ENCODE assay signal across 9 mouse cellular contexts in genomic region chr6:127970120-127970519, GRCm38 (mm10).
DNase-seq lines count a peak whose midpoint lies in the region; ATAC-seq and TF ChIP-seq lines count a peak whose summit lies in the region.
"Had no signal": no experiment of that assay in that cellular context is flagged by ENCODE, and none has a peak within 500 bp of the region (broad histone marks: within the 10 kb centered on the region; RNA-seq: fewer than 3 reads in every experiment).

No protein-coding gene starts in this region.

- no peak overlapping the region for H3K4me3 ChIP-seq in layer of hippocampus, adult 2 months
- H3K4me3 ChIP-seq: liver, embryonic 15.5 days had no signal

- peak; percentile 75 for DNase-seq in ES-CJ7 (ENCODE audit: low read depth, low spot score)
- peak; percentile 86 for DNase-seq in brain, embryonic 14.5 days (ENCODE audit: low read depth)
- peak; percentile 83 to 90 for DNase-seq in heart, postnatal 14 days
- peak; percentile 76 to 88 for DNase-seq in layer of hippocampus, adult 2 months (ENCODE audit: low spot score in 2 of 2)
- peak; percentile 86 for DNase-seq in lung, postnatal 14 days
- peak; percentile 80 for DNase-seq in right cerebral cortex, adult 18-20 months
- peak; percentile 57 for DNase-seq in urinary bladder, adult 2 months (ENCODE audit: low spot score)

- TF ChIP-seq POLR2A in brain, embryonic 14.5 days (IDR thresholded peaks at IDR 0.05; ENCODE audit: borderline replicate concordance, extremely low read depth, insufficient read depth, insufficient read length, poor library complexity, severe bottlenecking) = no peak

- peak; percentile 99 for TF ChIP-seq CTCF in brain, embryonic 14.5 days (IDR thresholded peaks at IDR 0.05; ENCODE audit: borderline replicate concordance, extremely low read depth, insufficient read depth, insufficient read length)
- peak; percentile 95 for TF ChIP-seq CTCF in layer of hippocampus, adult 2 months (conservative IDR thresholded peaks at IDR 0.05)

- intact Hi-C loops in heart, postnatal 14 days (cut with DNase I) = loop anchor here (1.0 to 2.0 kb wide), 3 partner anchors 63 to 176 kb away; no protein-coding TSS in a partner anchor

- ATAC-seq in erythroblast, adult 5-6 weeks (replicated peaks; ENCODE audit: low FRiP score, poor library complexity, severe bottlenecking) = 0 out of 2 replicates have a peak, but pooled peaks have one; percentile 48

- no peak overlapping the region for H3K27ac ChIP-seq in layer of hippocampus, adult 2 months
- H3K27ac ChIP-seq: liver, embryonic 15.5 days had no signal
